ENCODE assay signal across 8 mouse cellular contexts in genomic region chr7:80782155-80783109, GRCm38 (mm10). TPM values are rescaled to one million over a fixed set of nuclear protein-coding genes. Genes with fewer than 3 reads are reported as not detected.
A peak's percentile ranks its signal among the peaks of the same experiment; 100 is the strongest.
DNase-seq lines count a peak whose midpoint lies in the region; ATAC-seq and TF ChIP-seq lines count a peak whose summit lies in the region.

No protein-coding gene starts in this region.

- ATAC-seq in kidney, embryonic 14.5 days (ENCODE audit: low FRiP score, low TSS enrichment), result peak; percentile 45; the same call in 1 of the 2 replicates
- ATAC-seq in liver, embryonic 14.5 days (ENCODE audit: insufficient read depth), result peak; percentile 47; the same call in 1 of the 2 replicates
- ATAC-seq in stomach, postnatal 0 days (ENCODE audit: low FRiP score, low TSS enrichment), result no peak
- ATAC-seq in midbrain, embryonic 11.5 days (ENCODE audit: low FRiP score), result no peak

- WGBS in kidney, embryonic 14.5 days, result 68% methylated on average over 17 of the region's 17 CpGs
- 44% methylated on average over 17 of the region's 17 CpGs for WGBS in liver, embryonic 14.5 days (ENCODE audit: insufficient replicate concordance)
- 51% methylated on average over 17 of the region's 17 CpGs for WGBS in stomach, postnatal 0 days
- WGBS in midbrain, embryonic 11.5 days, result 86% methylated on average over 17 of the region's 17 CpGs

- no peak for DNase-seq in kidney, adult 18-20 months
- DNase-seq in adipocyte (ENCODE audit: low spot score), result peak; percentile 59
- peak in 2 of 3 experiments; percentile 17 to 47 for DNase-seq in liver, embryonic 14.5 days (ENCODE audit: low read depth in 3 of 3, low spot score in 3 of 3)
- peak; percentile 61 for DNase-seq in stomach, postnatal 0 days (ENCODE audit: low spot score)
- DNase-seq in right cerebral cortex, postnatal 36 days (ENCODE audit: low spot score in 2 of 2), result no peak
- no peak for DNase-seq in right cerebral cortex, postnatal 25 days
- DNase-seq in midbrain, embryonic 11.5 days (ENCODE audit: low spot score, missing footprints), result no peak

- TF ChIP-seq EP300 in liver, embryonic 14.5 days (IDR thresholded peaks at IDR 0.05; ENCODE audit: low read depth), result no peak
- no peak for TF ChIP-seq EP300 in stomach, postnatal 0 days (optimal IDR thresholded peaks at IDR 0.05)

- H3K4me3 ChIP-seq in kidney, embryonic 14.5 days (ENCODE audit: low read length), result no peak overlapping the region
- H3K4me3 ChIP-seq in liver, embryonic 14.5 days (ENCODE audit: insufficient read depth in 1 of 2, low read depth in 2 of 2, low read length in 2 of 2), result no peak overlapping the region
- H3K4me3 ChIP-seq in stomach, postnatal 0 days (ENCODE audit: low read depth, low read length), result no peak overlapping the region
- H3K4me3 ChIP-seq in midbrain, embryonic 11.5 days (ENCODE audit: low read depth, low read length), result no peak overlapping the region

- no peak overlapping the region for H3K4me2 ChIP-seq in kidney, embryonic 14.5 days (replicated peaks; ENCODE audit: low read depth, low read length)
- peak overlapping the region; percentile 32 for H3K4me2 ChIP-seq in liver, embryonic 14.5 days (ENCODE audit: low read depth)
- no peak overlapping the region for H3K4me2 ChIP-seq in stomach, postnatal 0 days (replicated peaks; ENCODE audit: low read depth)
- no peak overlapping the region for H3K4me2 ChIP-seq in midbrain, embryonic 11.5 days

- H3K9ac ChIP-seq in kidney, embryonic 14.5 days (ENCODE audit: low read depth, low read length), result no peak overlapping the region
- no peak overlapping the region for H3K9ac ChIP-seq in liver, embryonic 14.5 days (replicated peaks)
- H3K9ac ChIP-seq in stomach, postnatal 0 days (ENCODE audit: low read length), result no peak overlapping the region
- no peak overlapping the region for H3K9ac ChIP-seq in midbrain, embryonic 11.5 days (ENCODE audit: low read length)

- peaks cover 40% of the 10 kb centered on the region for H3K4me1 ChIP-seq in kidney, embryonic 14.5 days (ENCODE audit: control insufficient read depth, insufficient read depth, low read length)
- H3K4me1 ChIP-seq in liver, embryonic 14.5 days (replicated peaks; ENCODE audit: control insufficient read depth in 2 of 2, insufficient read depth in 2 of 2, low read length in 1 of 2), result peaks cover 5 to 37% of the 10 kb centered on the region in 2 experiments
- peaks cover 17% of the 10 kb centered on the region for H3K4me1 ChIP-seq in stomach, postnatal 0 days (replicated peaks; ENCODE audit: control insufficient read depth, insufficient read depth)
- H3K4me1 ChIP-seq in midbrain, embryonic 11.5 days (ENCODE audit: control insufficient read depth, insufficient read depth, low read length), result no peaks in the 10 kb centered on the region

- no peak for TF ChIP-seq CTCF in liver, embryonic 14.5 days (IDR thresholded peaks at IDR 0.05; ENCODE audit: low read depth)
- no peak for TF ChIP-seq CTCF in stomach, postnatal 0 days (IDR thresholded peaks at IDR 0.05; ENCODE audit: low read depth)

- no peaks in the 10 kb centered on the region for H3K9me3 ChIP-seq in kidney, embryonic 14.5 days (ENCODE audit: control insufficient read depth, low read length)
- H3K9me3 ChIP-seq in liver, embryonic 14.5 days (ENCODE audit: control insufficient read depth, low read length), result no peaks in the 10 kb centered on the region
- no peaks in the 10 kb centered on the region for H3K9me3 ChIP-seq in stomach, postnatal 0 days (ENCODE audit: control insufficient read depth, low read length)
- H3K9me3 ChIP-seq in midbrain, embryonic 11.5 days (ENCODE audit: control insufficient read depth, low read length), result no peaks in the 10 kb centered on the region

- H3K27ac ChIP-seq in kidney, embryonic 14.5 days (ENCODE audit: low read depth, low read length), result peak overlapping the region; percentile 8; the same call in 1 of the 2 replicates
- no peak overlapping the region for H3K27ac ChIP-seq in liver, embryonic 14.5 days
- peak overlapping the region; percentile 79 for H3K27ac ChIP-seq in stomach, postnatal 0 days (replicated peaks)
- no peak overlapping the region for H3K27ac ChIP-seq in midbrain, embryonic 11.5 days (ENCODE audit: low read depth, low read length)

- H3K36me3 ChIP-seq in kidney, embryonic 14.5 days (ENCODE audit: control insufficient read depth, insufficient read depth, low read length), result no peaks in the 10 kb centered on the region
- no peaks in the 10 kb centered on the region for H3K36me3 ChIP-seq in liver, embryonic 14.5 days (replicated peaks; ENCODE audit: control insufficient read depth, insufficient read depth, low read depth)
- H3K36me3 ChIP-seq in stomach, postnatal 0 days (ENCODE audit: control insufficient read depth, insufficient read depth, low read length), result no peaks in the 10 kb centered on the region
- no peaks in the 10 kb centered on the region for H3K36me3 ChIP-seq in midbrain, embryonic 11.5 days (ENCODE audit: control insufficient read depth, insufficient read depth, low read length)

- no peaks in the 10 kb centered on the region for H3K27me3 ChIP-seq in kidney, embryonic 14.5 days (ENCODE audit: control insufficient read depth, insufficient read depth, low read length)
- no peaks in the 10 kb centered on the region for H3K27me3 ChIP-seq in liver, embryonic 14.5 days (ENCODE audit: control insufficient read depth, insufficient read depth, low read length)
- no peaks in the 10 kb centered on the region for H3K27me3 ChIP-seq in stomach, postnatal 0 days (ENCODE audit: control insufficient read depth, insufficient read depth, low read length)
- no peaks in the 10 kb centered on the region for H3K27me3 ChIP-seq in midbrain, embryonic 11.5 days (ENCODE audit: control insufficient read depth, insufficient read depth, low read length)

RNA-seq across cellular contexts. Expression of gene Iqgap1, which starts 43.3 kb away (rescaled TPM):
- polyA plus RNA-seq in kidney, embryonic 14.5 days (2014; fragmentation: Nextera tagmentation; extraction: Ambion mirVana), result 61.0 and 110 TPM in 2 replicates
- polyA plus RNA-seq in liver, embryonic 14.5 days (2012; rRNA removed), result 4.6 and 5.5 TPM in 2 replicates
- polyA plus RNA-seq in liver, embryonic 14.5 days (2014; fragmentation: Nextera tagmentation; extraction: Ambion mirVana), result 11.2 and 11.6 TPM in 2 replicates
- 52.8 and 58.0 TPM in 2 replicates for polyA plus RNA-seq in stomach, postnatal 0 days (2015; fragmentation: Nextera tagmentation; extraction: Ambion mirVana)
- 23.5 and 24.8 TPM in 2 replicates for polyA plus RNA-seq in midbrain, embryonic 11.5 days (2014; fragmentation: Nextera tagmentation; extraction: Ambion mirVana)

Comparison
In these comparisons a context has a peak if more than half of its experiments do, and no peak if none do; other contexts are left out.
1. ATAC-seq: peak in kidney, embryonic 14.5 days (single experiment) and liver, embryonic 14.5 days (single experiment); none in stomach, postnatal 0 days (single experiment) and midbrain, embryonic 11.5 days (single experiment).
2. H3K27ac ChIP-seq: peak in kidney, embryonic 14.5 days (single experiment) and stomach, postnatal 0 days (single experiment); none in liver, embryonic 14.5 days (single experiment) and midbrain, embryonic 11.5 days (single experiment).
3. DNase-seq: peak in adipocyte (single experiment), liver, embryonic 14.5 days (2 of 3) and stomach, postnatal 0 days (single experiment); none in kidney, adult 18-20 months (single experiment), right cerebral cortex, postnatal 36 days (0 of 2), right cerebral cortex, postnatal 25 days (single experiment) and midbrain, embryonic 11.5 days (single experiment).